Mouse (Mus musculus) embryonic fibroblast, embryonic 13.5 days (primary cell): ENCODE measurements around the gene Glod5.

Experiments used
- CTCF ChIP-seq: IDR thresholded peaks from 2 replicates; pipeline ENCODE4 v1.5.1; 2011; ENCODE audit warnings: mild to moderate bottlenecking, control low read depth, low read length, moderate library complexity, borderline replicate concordance; ENCODE audit not compliant: insufficient read depth
- POLR2A ChIP-seq: IDR thresholded peaks from 2 replicates; pipeline ENCODE4 v1.6.1; 2011; ENCODE audit warnings: low read depth, mild to moderate bottlenecking, control low read depth, low read length, moderate library complexity

DNA sequence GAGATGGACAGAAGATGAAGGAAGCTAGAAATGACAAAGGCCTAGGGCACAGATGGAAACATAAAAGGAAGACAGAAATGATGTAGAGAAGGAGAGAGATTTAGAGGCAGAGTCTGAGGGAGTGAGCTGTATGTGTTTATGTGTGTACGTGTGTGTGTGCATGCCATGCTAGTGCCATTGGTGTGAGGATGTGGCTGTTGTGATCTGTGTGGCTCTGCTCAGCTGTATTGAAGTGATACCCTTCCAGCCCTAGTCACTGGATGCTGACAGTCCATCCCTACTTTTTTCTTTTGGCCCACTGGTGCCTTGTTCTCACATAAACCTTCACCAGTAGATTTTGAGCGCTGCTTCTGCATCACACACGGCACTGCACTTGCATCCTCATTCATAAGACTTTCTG lies 49.4 kb downstream of the Glod5 start:
- TF ChIP-seq CTCF = no peak
- TF ChIP-seq POLR2A = no peak
